Mouse (Mus musculus): ENCODE results near the gene Fus. TPM values are rescaled to one million over a fixed set of nuclear protein-coding genes. Genes with fewer than 3 reads are reported as not detected.

The Fus gene
- 100 to 1,000 TPM; 111 to 123 TPM for total RNA-seq (2021)
- long read RNA-seq, experiment 1, full-length matches to known transcripts = 2 of 14 reads
- long read RNA-seq, experiment 1, partial matches to known transcripts = 11 of 14 reads
- long read RNA-seq, experiment 1, other reads (novel, unspliced or antisense) = 1 of 14 reads
- long read RNA-seq, experiment 2, full-length matches to known transcripts = 2 of 12 reads
- long read RNA-seq, experiment 2, partial matches to known transcripts = 10 of 12 reads
- long read RNA-seq, experiment 2, other reads (novel, unspliced or antisense) = 0 of 12 reads

DNA sequence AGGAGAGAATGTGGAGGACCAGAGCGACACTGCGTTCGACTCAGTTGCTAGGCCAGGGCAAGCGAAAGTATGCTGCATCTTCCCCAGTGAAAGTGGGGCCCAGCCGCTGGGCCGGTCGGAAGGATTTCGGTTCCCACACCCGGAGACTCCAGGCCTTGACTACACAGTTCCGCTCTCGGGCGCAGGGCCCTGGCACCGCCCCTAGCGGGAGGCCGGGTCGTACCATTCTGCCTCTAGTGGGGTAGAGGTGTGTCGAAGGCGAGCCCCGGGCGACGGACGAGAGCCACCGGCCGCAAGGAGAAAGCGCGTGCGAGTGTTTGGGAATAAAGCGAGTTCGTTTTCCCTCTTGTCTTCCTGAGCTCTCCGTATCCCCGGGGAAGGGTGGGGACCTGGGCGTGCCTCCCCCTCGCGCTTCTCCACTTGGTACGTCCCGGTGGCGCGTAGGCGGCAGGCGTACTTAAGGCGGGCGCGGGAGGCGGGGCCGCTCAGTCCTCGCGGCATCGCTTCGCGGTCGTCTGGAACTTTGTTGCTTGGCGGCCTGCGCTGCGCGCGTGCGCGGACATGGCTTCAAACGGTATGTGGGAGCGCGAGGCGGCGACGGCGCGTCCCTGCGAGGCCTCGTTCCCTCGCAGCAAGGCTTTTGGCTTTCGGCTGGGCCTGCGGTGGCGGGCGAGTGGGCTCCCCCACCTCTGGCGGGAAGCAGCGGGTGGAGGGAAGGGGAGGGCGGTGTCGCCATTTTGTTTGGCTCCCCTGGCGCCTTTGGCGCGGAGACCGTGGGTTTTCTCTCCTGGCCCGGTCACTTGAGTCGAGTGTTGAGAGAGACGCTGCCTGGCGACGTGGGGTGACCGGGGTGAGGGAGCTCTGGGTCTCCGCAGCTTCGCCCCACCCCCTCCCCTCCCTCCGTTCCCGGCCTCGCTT is at the start of gene Fus:
Fus (plus strand) TSS at position 454 of the 918 bp plus-strand sequence.
- peak; percentile 95 for DNase-seq
- intact Hi-C loops (cut with DNase I; ENCODE audit: low total_unique reads) = no loop called here

DNA sequence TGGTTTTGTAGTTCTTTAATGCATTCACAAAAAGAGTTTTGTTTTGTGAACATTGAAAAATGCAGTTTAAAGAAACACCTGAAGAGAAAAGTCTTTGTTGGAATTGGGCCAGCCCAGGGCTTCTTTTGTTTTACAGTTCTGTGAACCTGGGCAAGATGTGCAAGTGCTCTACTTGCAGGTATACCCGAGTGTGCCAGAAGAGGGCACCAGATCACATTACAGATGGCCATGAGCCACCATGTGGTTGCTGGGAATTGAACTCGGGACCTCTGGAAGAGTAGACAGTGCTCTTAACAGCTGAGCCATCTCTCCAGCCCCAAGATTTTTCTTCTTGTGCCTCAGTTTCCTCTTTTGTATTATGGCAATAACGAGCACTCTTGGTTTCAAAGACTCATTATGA is 49.1 kb upstream of the Fus start:
- intact Hi-C loops (cut with DNase I; ENCODE audit: low total_unique reads) = no loop called here

DNA sequence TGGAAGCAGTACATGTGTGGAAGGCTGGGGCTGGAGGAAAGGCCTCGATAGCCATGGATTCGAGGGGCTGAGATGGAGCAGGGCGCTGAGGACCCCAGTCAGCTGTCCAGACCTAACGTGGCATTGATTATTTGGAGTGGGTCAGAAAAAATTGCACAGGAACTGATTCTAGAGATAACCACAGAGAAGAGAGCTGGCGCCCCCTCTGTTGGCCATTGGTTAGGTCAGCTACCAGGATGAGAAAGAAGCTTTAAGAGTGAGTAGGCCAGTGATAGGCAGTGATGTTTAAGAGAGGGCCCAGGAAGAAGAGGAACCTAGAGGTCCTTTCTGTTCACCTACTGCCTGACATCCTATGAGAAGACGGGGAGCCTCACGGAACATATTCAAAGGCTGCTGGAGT is 48.0 kb upstream of the Fus start:
- intact Hi-C loops (cut with DNase I; ENCODE audit: low total_unique reads) = no loop called here

More for the DNA sequence above, 49.1 kb upstream of the Fus start:
- no peak for DNase-seq

DNA sequence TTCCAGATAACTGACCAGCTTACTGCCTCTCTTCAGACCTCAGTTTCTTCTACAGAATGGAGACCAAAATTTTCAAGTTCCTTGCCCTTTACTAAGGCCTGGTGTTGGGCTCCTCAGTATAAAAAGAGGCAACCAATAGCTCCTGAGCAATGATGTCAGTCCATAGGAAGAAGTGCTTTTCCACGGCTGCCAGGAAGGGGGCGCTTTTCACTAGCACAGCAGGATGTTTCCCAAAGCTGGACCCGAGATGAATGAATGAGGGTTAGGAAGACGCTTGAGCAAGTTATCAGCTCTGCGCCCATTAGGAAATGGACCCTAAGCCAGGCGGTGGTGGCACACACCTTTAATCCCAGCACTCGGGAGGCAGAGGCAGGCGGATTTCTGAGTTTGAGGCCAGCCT is 45.7 kb upstream of the Fus start:
- intact Hi-C loops (cut with DNase I; ENCODE audit: low total_unique reads) = no loop called here
- no peak for DNase-seq

More for the DNA sequence above, 48.0 kb upstream of the Fus start:
- no peak for DNase-seq

DNA sequence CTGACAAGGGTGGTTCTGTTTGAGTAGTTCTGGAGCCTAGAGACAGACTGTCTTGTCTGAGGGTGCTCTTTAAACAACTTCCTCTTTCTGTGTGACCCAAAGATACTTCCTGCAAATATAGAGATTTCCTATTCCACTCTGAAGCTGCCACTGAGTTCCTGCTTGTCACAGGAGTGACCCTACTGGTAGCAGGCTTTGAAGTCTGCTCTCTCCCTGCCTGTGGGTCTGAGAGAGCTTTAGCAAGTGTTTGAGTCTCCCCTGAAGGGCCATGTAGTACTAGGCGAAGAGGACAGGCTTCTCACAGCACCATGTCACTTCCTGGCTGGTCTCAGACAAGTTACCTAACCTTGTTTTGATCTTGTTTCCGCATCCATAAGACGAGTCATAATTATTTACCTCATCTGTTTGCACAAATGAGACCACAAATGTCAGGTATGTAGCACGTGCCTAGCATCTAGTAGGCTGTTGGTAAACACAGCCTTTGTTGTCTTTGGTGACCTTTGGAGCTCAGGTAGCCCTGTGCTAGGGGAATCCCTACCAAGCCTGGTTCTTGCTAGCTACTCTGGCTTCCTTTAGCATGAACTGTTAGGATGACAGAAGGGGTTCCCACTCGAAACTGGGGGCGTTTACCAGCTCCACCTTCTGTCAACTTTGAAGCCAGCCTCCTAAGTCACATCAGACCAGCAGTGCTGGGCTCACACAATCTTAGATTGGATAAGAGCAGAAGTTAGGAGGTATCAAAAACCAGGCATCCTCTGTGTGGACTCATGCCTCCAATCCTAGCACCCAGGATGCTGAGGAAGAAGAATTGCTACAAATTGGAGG is 44.6 kb upstream of the Fus start:
- intact Hi-C loops (cut with DNase I; ENCODE audit: low total_unique reads) = no loop called here
- no peak for DNase-seq

DNA sequence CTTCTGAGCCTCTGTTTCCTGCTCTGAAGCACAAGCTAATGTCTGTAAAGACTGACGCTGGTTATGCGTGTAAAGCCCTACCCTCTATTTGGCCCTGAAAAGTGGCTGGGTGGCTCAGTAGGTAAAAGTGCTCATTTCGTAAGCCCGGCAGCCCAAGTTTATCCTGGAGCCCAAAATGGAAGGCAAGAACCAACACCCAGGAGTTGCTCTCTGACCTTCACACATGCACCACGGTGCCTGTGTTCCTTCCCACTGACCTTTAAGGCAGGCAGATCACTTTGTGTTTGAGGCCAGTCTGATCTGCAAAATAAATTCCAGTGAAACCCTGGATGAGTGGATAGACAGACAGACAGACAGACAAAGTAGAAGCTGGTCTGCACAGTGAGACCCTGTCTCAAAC is 43.5 kb upstream of the Fus start:
- DNase-seq = no peak
- intact Hi-C loops (cut with DNase I; ENCODE audit: low total_unique reads) = no loop called here

DNA sequence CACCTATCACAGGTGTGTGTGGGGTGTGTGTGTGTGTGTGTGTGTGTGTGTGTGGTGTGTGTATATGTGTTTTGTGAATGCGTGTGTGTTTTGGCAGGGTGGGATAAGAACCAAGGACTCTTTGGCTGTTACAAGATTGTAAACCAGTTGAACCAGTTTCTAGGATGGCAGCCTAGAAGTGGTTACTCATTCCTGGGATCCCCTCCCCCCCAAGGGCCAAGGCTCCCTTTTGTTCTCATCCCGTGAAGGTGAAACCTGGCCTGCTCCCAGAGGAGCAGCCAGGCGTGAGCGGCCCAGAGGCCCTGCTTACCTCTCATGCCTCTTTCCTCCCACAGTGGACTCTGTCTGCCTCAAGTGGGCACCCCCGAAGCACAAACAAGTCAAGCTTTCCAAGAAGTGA is 42.0 kb upstream of the Fus start:
- intact Hi-C loops (cut with DNase I; ENCODE audit: low total_unique reads) = no loop called here
- DNase-seq = no peak

DNA sequence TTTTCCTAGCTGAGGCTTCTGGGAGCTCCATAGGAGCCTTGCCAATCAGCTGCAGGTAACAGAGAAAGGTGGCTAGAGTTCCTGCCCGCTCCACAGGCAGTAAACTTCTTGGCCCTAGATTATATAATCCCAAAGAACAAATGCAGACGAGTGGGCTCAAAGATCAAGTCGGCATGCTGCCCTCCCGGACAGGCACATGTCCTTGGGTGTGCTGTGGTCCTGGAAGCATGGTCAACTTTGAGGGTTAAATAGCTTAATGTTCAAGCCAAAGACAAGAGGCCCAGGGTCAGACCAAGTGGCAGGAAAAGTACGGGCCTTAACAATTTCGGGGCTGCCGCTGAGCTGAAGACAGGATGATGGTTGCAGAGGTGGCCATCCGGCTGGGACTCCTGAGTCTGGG is 41.2 kb upstream of the Fus start:
- intact Hi-C loops (cut with DNase I; ENCODE audit: low total_unique reads) = no loop called here
- no peak for DNase-seq

GRCm38 (mm10) chr7:127926846-127927245 is 40.4 kb upstream of the Fus start:
- intact Hi-C loops (cut with DNase I; ENCODE audit: low total_unique reads) = no loop called here
- DNase-seq = no peak

GRCm38 (mm10) chr7:127927726-127928125 is 39.5 kb upstream of the Fus start:
- intact Hi-C loops (cut with DNase I; ENCODE audit: low total_unique reads) = no loop called here

DNA sequence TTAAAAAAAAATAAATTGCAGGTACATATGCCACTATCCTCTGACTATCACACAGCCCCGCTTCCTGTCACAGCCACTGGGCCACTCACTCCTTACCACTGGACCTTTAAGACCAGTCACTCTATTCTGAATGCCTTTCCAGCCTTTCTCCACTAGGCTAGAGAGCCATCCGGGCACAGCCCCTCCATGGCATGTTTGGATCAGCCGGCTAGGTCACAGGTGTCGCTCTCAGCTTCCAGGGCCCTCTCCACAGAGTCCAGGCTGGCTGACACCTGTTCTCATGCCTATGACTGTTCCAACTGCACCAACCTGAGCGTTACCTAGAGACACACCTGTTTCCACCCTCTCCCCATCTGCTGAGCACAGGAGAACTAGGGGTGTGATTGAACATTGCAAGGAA is 38.7 kb upstream of the Fus start:
- intact Hi-C loops (cut with DNase I; ENCODE audit: low total_unique reads) = no loop called here

More at GRCm38 (mm10) chr7:127927726-127928125, 39.5 kb upstream of the Fus start:
- no peak for DNase-seq

GRCm38 (mm10) chr7:127929923-127930322 is 37.3 kb upstream of the Fus start, which contains the start of gene Prss8:
Prss8 (minus strand) TSS chr7:127930104.
- intact Hi-C loops (cut with DNase I; ENCODE audit: low total_unique reads) = no loop called here
- DNase-seq = no peak

More for the DNA sequence above, 38.7 kb upstream of the Fus start:
- DNase-seq = no peak

- DNase-seq = no peak
- intact Hi-C loops (cut with DNase I; ENCODE audit: low total_unique reads) = no loop called here
Observed at GRCm38 (mm10) chr7:127930636-127931035, 36.6 kb upstream of the Fus start.

DNA sequence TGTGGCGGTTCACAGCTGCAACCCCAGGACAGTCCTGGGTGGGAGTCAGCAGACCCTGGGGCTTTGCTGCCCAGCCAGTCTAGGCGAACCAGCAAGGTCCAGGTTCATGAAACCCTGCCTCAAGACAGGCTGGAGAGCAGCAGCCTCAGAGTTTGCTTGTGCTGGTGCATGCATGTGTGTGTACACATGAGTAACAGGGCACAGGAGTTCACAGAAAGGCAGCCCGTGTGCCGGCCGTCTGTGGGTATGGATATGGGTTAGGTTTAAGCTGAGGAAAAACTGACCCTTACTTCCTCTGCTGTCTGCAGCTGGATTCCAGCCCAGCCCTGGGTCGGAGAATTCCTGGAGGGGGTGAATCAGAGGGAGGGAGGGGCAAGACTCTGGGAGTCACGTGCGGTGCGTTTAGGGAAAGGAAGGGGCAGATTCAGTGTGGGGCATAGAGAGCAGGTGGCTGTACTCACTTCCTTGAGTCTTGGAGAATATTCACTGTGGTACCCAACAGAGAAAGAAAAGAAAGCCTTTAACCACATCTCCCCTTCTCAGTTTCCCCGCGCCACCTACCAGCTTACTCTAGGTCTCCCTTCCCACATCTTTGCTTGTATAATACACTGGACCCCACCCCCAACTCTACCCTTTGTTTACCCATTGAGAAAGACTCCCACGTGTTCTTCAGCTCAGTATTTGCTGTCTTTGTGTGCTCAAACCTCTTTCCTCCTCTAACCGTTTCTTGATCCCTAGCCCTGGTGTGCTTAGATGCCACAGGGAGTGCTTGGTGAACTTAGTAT is 35.7 kb upstream of the Fus start:
- intact Hi-C loops (cut with DNase I; ENCODE audit: low total_unique reads) = no loop called here

GRCm38 (mm10) chr7:127932273-127933031 is 34.8 kb upstream of the Fus start:
- intact Hi-C loops (cut with DNase I; ENCODE audit: low total_unique reads) = no loop called here
- no peak for DNase-seq

More for the DNA sequence above, 35.7 kb upstream of the Fus start:
- no peak for DNase-seq

- DNase-seq = no peak
- intact Hi-C loops (cut with DNase I; ENCODE audit: low total_unique reads) = no loop called here
Observed at GRCm38 (mm10) chr7:127934075-127934474, 33.2 kb upstream of the Fus start.

GRCm38 (mm10) chr7:127935028-127935722 is 32.1 kb upstream of the Fus start:
- intact Hi-C loops (cut with DNase I; ENCODE audit: low total_unique reads) = loop anchor here (5.0 kb wide), 1 partner anchor 138 kb away; no protein-coding TSS in a partner anchor
- DNase-seq = peak; percentile 95

- intact Hi-C loops (cut with DNase I; ENCODE audit: low total_unique reads) = loop anchor here (5.0 kb wide), 1 partner anchor 138 kb away; no protein-coding TSS in a partner anchor
- no peak for DNase-seq
Observed at GRCm38 (mm10) chr7:127935748-127936159, 31.5 kb upstream of the Fus start.
